Mouse (Mus musculus) adrenal gland, postnatal 10 days (tissue): ENCODE data around the gene Akirin2. TPM values are rescaled to one million over a fixed set of nuclear protein-coding genes. Genes with fewer than 3 reads are reported as not detected.

ENCODE experiments used
- DNase-seq: peaks from one replicate; pipeline ENCODE4 v3.0.0; 2021; ENCODE audit warnings: mixed read lengths
- total RNA-seq, 2 experiments: library from RNA; stranded (reverse); gene quantifications; 2 replicates each; pipeline ENCODE4 v1.2.3; 2021

Gene Akirin2
- total RNA-seq, 2 experiments from 2014 or later = 61.4 to 65.6 TPM

DNA sequence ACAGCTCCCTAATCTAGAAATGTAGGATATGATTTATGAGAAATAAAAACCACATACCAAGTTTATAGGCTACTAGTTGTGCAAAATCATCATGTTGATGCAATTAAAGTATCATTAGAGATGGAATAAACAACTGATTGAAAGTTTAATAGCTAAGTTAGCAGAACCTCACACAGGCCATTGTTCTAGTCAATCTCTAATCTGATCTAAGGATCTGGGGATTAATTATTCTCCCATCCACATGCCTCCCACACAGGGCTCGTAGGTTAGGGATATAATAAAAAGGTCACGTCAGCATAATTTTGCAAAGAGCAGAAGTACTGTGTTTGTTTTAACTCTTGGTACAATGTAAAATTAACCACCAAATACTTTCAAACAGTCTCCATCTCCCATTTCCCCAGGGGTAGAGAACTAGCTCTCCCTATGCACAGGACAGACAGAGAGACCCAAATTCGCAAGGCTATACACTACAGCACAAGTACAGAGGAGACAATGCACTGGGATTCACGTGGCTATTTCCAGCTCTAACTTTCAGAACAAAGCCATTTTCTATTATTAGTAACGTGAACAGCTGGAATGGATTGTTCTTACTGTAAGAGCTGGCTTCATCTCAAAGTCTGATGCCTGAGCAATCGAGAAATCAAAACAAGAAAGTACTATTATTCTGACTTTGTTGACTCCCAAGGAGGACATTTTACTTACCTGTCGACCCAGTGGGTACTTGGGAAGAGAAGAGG is 34.3 kb downstream of the Akirin2 start:
- no peak for DNase-seq

DNA sequence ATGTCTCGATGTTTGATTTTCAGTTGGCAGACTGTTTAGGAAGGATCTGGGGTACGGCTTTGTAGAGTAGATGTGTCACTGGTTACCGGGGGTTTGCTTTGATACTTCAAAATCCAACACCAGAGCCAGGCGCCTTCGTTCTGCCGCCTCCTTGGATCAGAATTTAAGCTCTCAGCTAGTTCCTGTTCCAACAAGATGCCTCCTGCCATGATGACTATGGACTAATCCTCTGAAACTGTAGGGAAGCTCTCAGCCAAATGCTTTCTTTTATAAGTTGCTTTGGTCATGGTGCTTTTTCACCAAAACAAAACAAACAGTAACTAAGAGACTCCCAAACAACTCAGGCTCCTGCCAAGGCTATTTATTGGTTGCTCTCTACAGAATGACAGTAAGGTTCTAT is 52.4 kb downstream of the Akirin2 start:
- DNase-seq = no peak

DNA sequence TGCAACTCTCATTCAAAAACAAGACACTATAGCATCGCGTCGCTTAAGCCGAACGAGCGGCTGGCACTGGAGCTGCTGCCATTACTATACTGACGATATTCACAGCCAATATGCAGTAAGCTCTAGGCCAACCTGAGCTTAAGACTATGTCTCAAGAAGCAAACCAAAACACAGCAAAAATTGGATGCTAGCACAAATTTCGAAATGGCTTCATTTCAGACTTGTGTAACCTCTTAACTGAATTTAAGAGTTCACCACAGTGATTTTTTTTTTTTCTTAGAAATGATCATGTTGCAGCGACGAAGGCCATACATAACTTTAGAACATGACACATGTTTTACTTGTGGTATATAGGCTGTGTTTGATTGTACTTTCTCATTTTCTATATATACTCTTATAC is 55.9 kb downstream of the Akirin2 start:
- DNase-seq = no peak

DNA sequence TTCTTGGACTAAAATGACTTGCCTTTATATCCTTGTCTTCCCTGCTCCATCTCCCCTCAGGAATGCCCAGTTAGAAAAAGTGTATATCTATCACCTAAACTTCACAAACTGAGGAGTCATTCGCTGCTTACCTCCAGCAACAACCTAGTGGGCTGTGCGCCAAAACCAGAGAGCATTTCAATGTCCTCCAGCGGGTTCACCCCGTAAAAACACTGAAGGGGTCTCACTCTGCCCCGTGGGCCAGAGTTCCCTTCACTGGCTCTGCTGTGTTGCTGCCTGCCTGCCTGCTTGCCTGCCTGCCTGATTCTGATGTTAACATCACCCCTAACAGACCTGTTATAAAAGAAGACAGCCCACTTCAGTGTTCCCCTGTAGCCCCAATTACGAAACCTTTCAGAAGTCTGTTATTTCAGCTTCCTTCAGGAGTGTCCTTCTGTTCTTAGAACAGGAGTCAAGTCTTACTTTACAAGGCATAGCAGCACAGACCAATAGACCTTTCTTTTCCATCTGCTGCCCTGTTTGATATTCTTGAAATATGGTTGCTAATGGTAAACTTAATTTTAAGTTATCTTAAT is 62.9 kb downstream of the Akirin2 start:
- peak; percentile 49 for DNase-seq

DNA sequence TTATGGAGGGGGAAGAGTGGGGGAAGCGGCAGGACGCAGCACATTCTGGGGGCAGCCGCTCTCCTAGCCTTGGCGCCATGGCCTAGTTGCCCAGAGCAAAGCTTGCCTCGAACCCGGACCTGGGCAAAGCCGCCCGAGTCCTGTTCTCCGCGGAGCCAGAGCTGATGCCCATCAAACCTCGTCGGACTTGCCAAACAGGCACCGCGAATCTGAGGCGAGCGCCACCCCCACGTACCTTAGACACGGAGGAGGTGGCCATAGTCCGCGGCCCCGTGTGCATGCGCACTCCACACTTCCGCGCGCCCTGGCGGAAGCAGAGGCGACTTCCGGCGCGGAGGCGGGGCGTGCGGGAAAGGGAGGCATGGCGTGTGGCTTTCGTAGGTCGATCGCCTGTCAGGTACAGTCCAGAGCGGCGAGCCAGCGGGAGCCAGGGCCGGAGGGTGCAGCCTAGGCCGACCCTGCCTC is 63.9 kb downstream of the Akirin2 start, which contains the start of the genes Orc3 and Rars2:
Orc3 (minus strand) TSS at position 315 of the 465 bp plus-strand sequence.
Rars2 (plus strand) TSS at position 328 of the 465 bp plus-strand sequence.
- DNase-seq = peak; percentile 96

DNA sequence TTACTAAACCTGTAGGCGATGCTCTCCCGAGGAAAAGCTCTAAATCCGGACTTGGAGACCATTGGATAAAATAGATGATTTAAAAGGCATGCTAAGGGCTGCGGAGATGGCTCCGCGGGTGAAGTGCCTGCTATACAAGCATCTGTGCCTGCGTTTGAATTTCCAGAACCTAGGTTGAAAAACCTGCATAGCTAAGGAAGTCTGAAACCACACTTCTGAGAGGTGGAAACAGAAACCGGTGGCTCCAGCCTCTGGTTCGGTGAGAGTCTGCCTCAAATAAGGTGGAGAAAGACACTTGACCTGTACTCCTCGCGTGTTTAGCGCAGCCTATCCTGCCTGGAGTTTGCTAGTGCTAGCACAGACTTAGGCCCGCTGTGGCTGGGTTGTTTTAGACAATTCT is 64.6 kb downstream of the Akirin2 start:
- peak; percentile 26 for DNase-seq

DNA sequence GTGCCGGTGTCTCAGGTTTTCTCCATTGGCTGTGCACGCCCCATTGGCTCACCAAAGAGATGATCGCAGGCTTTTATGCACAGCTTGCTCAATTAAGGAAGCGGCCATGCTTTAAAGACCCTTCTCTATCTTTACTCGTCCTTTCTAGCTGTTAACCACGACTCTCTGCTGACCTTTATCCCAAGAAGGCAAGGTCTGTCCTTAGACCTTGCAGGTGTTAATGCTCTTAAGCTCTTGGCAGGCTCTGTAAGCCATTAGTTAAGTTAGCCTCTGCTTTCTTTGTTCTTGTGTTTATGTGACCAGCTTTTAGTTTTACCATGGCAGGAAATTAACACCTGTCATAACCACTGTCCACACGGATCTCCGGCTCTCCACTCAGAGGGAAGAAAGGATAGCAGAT is 65.4 kb downstream of the Akirin2 start:
- no peak for DNase-seq

Other genes with a start within 250 kb of the Akirin2 start
- gene Orc3, start 64.0 kb downstream of the Akirin2 start, total RNA-seq = 10 to 100 TPM; 56.3 to 81.0 TPM
- gene Rars2, start 64.0 kb downstream of the Akirin2 start, total RNA-seq = 10 to 100 TPM; 41.6 to 45.8 TPM
- gene Slc35a1, start 136.5 kb downstream of the Akirin2 start, total RNA-seq = 10 to 100 TPM; 32.7 to 35.1 TPM
- gene Cfap206, start 179.3 kb downstream of the Akirin2 start, total RNA-seq = under 1 TPM; 0.55 to 0.87 TPM
- gene Gm136, start 205.3 kb downstream of the Akirin2 start, total RNA-seq = not detected
- gene Smim8, start 227.5 kb downstream of the Akirin2 start, total RNA-seq = 10 to 100 TPM; 26.7 to 30.1 TPM